Mouse (Mus musculus) retina, postnatal 1 day (tissue): ENCODE data around the gene Git1.
"Not testable (repeated sequence)": the region's sequence is repeated elsewhere in the genome, so short reads cannot be mapped to it uniquely, and the experiment has no call there.

Experiments
- DNase-seq: peaks from one replicate; pipeline ENCODE4 v3.0.0-alpha.2; 2012

The Git1 gene

DNA sequence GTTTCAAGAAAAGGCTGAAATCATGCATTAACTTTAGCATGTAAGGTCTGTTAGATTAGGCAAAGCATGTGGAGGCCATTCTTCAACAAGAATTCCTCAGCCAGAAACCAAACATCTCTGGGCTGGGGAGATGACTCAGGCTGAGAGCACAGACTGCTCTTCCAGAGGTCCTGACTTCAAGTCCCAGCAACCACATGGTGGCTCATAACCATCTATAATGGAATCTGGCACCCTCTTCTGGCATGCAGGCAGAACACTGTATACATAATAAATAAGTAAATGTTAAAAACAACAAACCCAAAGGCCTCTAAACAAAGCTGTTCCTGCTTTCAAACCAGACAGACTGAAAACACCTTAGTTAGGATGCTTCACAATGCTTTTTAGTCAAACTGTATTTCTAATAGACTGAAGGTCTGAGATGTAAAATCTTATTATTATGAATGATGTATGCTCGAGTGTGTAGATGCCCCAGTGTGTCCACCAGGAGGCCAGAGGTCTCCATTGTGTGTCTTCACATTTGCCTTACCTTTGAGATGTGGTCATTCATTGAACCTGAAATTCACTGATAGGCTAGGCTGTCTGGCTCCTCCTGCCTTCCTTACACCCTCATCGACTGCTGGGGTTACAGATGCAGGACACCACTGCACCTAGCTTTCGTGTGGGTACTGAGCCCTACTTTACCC, 32.6 kb downstream of the Git1 start:
- no peak for DNase-seq

DNA sequence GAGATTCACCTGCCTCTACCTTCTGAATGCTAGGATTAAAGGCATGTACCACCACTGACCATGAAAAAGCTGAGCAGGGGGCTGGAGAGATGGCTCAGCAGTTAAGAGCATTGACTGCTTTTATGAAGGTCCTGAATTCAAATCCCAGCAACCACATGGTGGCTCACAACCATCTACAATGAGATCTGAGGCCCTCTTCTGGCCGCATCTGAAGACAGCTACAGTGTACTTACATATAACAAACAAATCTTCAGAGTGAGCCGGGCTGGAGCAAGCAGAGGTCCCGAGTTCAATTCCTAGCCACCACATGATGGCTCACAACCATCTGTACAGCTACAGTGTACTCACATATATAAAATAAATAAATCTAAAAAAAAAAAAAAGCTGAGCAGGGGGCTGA, 35.1 kb downstream of the Git1 start:
- DNase-seq, result not testable (repeated sequence)

- DNase-seq, result no peak
Measured at GRCm38 (mm10) chr11:77529644-77530043, 36.3 kb downstream of the Git1 start.

- no peak for DNase-seq
Measured at GRCm38 (mm10) chr11:77530862-77531261, 37.5 kb downstream of the Git1 start.

GRCm38 (mm10) chr11:77532202-77532846, 39.0 kb downstream of the Git1 start:
- DNase-seq, result no peak

- DNase-seq, result no peak
Measured at GRCm38 (mm10) chr11:77545261-77545660, 51.9 kb downstream of the Git1 start.
